ENCODE assay signal across 8 mouse cellular contexts in genomic region chr2:75054474-75055186, GRCm38 (mm10).
DNase-seq lines count a peak whose midpoint lies in the region; ATAC-seq and TF ChIP-seq lines count a peak whose summit lies in the region.

No protein-coding gene starts in this region.

- no peak overlapping the region for H3K9ac ChIP-seq in intestine, postnatal 0 days (ENCODE audit: low read depth, low read length)
- H3K9ac ChIP-seq in lung, embryonic 15.5 days: no peak overlapping the region; the same call in 1 of the 2 replicates
- no peak overlapping the region for H3K9ac ChIP-seq in stomach, embryonic 15.5 days

- peaks cover 9% of the 10 kb centered on the region; the same call in 1 of the 2 replicates for H3K27me3 ChIP-seq in intestine, postnatal 0 days (replicated peaks; ENCODE audit: control insufficient read depth, insufficient read depth, low read length)
- peaks cover 33% of the 10 kb centered on the region; the same call in 1 of the 2 replicates for H3K27me3 ChIP-seq in lung, embryonic 15.5 days
- H3K27me3 ChIP-seq in stomach, embryonic 15.5 days (replicated peaks): 0 out of 2 replicates have a peak, but pooled peaks cover 2% of the 10 kb centered on the region

- peak; percentile 40 for ATAC-seq in granulocyte monocyte progenitor cell, adult 5-6 weeks (replicated peaks; ENCODE audit: poor library complexity, severe bottlenecking)
- ATAC-seq in intestine, postnatal 0 days: no peak
- no peak; the same call in 1 of the 2 replicates for ATAC-seq in lung, embryonic 15.5 days (ENCODE audit: borderline replicate concordance, extremely low read depth, low FRiP score, low TSS enrichment)
- no peak for ATAC-seq in stomach, embryonic 15.5 days (ENCODE audit: insufficient read depth, low FRiP score, low read depth)

- H3K27ac ChIP-seq in intestine, postnatal 0 days (ENCODE audit: low read depth, low read length): no peak overlapping the region
- no peak overlapping the region for H3K27ac ChIP-seq in lung, embryonic 15.5 days
- no peak overlapping the region for H3K27ac ChIP-seq in stomach, embryonic 15.5 days

- WGBS in intestine, postnatal 0 days: 35% methylated on average over 14 of the region's 14 CpGs
- 30% methylated on average over 14 of the region's 14 CpGs for WGBS in lung, embryonic 15.5 days
- 24% methylated on average over 14 of the region's 14 CpGs for WGBS in stomach, embryonic 15.5 days

- no peaks in the 10 kb centered on the region for H3K4me1 ChIP-seq in intestine, postnatal 0 days (replicated peaks; ENCODE audit: control insufficient read depth, insufficient read depth, low read length)
- peaks cover 6% of the 10 kb centered on the region; the same call in 1 of the 2 replicates for H3K4me1 ChIP-seq in lung, embryonic 15.5 days
- peaks cover 4% of the 10 kb centered on the region; the same call in 1 of the 2 replicates for H3K4me1 ChIP-seq in stomach, embryonic 15.5 days

- peak overlapping the region; percentile 16 for H3K4me3 ChIP-seq in intestine, postnatal 0 days (ENCODE audit: low read depth, low read length)
- peak overlapping the region; percentile 28 for H3K4me3 ChIP-seq in lung, embryonic 15.5 days
- H3K4me3 ChIP-seq in stomach, embryonic 15.5 days (replicated peaks): peak overlapping the region; percentile 33

- TF ChIP-seq CTCF in intestine, postnatal 0 days (IDR thresholded peaks at IDR 0.05; ENCODE audit: low read depth): no peak

- peak; percentile 10 to 13 for DNase-seq in frontal cortex, postnatal 10 days (ENCODE audit: low spot score in 2 of 2)
- DNase-seq in frontal cortex, adult 2 months (ENCODE audit: extremely low spot score in 1 of 2, low spot score in 1 of 2): no peak
- DNase-seq in adrenal gland, postnatal 14 days: peak; percentile 44
- no peak for DNase-seq in adipocyte (ENCODE audit: low spot score)

- no peaks in the 10 kb centered on the region for H3K36me3 ChIP-seq in intestine, postnatal 0 days (ENCODE audit: control insufficient read depth, insufficient read depth)
- H3K36me3 ChIP-seq in lung, embryonic 15.5 days: no peaks in the 10 kb centered on the region
- H3K36me3 ChIP-seq in stomach, embryonic 15.5 days: no peaks in the 10 kb centered on the region

- H3K4me2 ChIP-seq in intestine, postnatal 0 days (replicated peaks; ENCODE audit: low read depth): peak overlapping the region; percentile 63
- H3K4me2 ChIP-seq in lung, embryonic 15.5 days: peak overlapping the region; percentile 62
- H3K4me2 ChIP-seq in stomach, embryonic 15.5 days: peak overlapping the region; percentile 69

- no peaks in the 10 kb centered on the region for H3K9me3 ChIP-seq in intestine, postnatal 0 days (ENCODE audit: control insufficient read depth)
- H3K9me3 ChIP-seq in lung, embryonic 15.5 days: no peaks in the 10 kb centered on the region
- no peaks in the 10 kb centered on the region for H3K9me3 ChIP-seq in stomach, embryonic 15.5 days

Comparison
In these comparisons a context has a peak if more than half of its experiments do, and no peak if none do; other contexts are left out.
1. DNase-seq: peak in frontal cortex, postnatal 10 days (2 of 2) and adrenal gland, postnatal 14 days (single experiment); none in frontal cortex, adult 2 months (0 of 2) and adipocyte (single experiment).
2. Peak in every context shown above with its lines, with median percentiles within 50 percentile points of each other: H3K4me2 ChIP-seq and H3K4me3 ChIP-seq.